Mouse (Mus musculus) kidney, embryonic 14.5 days (tissue): Measurements from ENCODE around the gene Cd69. TPM values are rescaled to one million over a fixed set of nuclear protein-coding genes. Genes with fewer than 3 reads are reported as not detected.

Experiments used
- ATAC-seq: fragments of 200-750 bp; cut with Nextera tagmentation; 2 replicates; pipeline ENCODE4 v1.8.0; 2017; ENCODE audit warnings: moderate number of reproducible peaks, mild to moderate bottlenecking, moderate TSS enrichment, moderate library complexity; ENCODE audit not compliant: low FRiP score, low TSS enrichment
- H3K27ac ChIP-seq: fragments of 300-500 bp; sonication (generic); 2 replicates; pipeline ENCODE4 v1.5.1; 2014; ENCODE audit warnings: low read depth, mild to moderate bottlenecking, low read length, moderate library complexity, mixed read lengths
- H3K27me3 ChIP-seq: fragments of 300-500 bp; sonication (generic); 2 replicates; pipeline ENCODE4 v1.6.1; 2014; ENCODE audit warnings: mild to moderate bottlenecking, low read length; ENCODE audit not compliant: control insufficient read depth, insufficient read depth
- H3K36me3 ChIP-seq: fragments of 300-500 bp; sonication (generic); 2 replicates; pipeline ENCODE4 v1.6.1; 2014; ENCODE audit warnings: low read length, mixed read lengths; ENCODE audit not compliant: control insufficient read depth, insufficient read depth
- H3K4me1 ChIP-seq: fragments of 300-500 bp; sonication (generic); 2 replicates; pipeline ENCODE4 v1.6.1; 2014; ENCODE audit warnings: low read length, mixed read lengths; ENCODE audit not compliant: control insufficient read depth, insufficient read depth
- H3K4me2 ChIP-seq: fragments of 300-500 bp; sonication (generic); replicated peaks from 2 replicates; pipeline ENCODE4 v1.6.1; 2014; ENCODE audit warnings: low read depth, mild to moderate bottlenecking, low read length
- H3K4me3 ChIP-seq: fragments of 300-500 bp; sonication (generic); 2 replicates; pipeline ENCODE4 v1.5.1; 2014; ENCODE audit warnings: mild to moderate bottlenecking, low read length
- H3K9ac ChIP-seq: fragments of 300-500 bp; sonication (generic); 2 replicates; pipeline ENCODE4 v1.6.1; 2014; ENCODE audit warnings: low read depth, mild to moderate bottlenecking, low read length, moderate library complexity
- H3K9me3 ChIP-seq: fragments of 300-500 bp; sonication (generic); 2 replicates; pipeline ENCODE4 v1.6.1; 2016; ENCODE audit warnings: low read length; ENCODE audit not compliant: control insufficient read depth
- WGBS: fragments of 180-500 bp; shearing (Covaris S2); extraction: QIAGEN DNeasy Blood & Tissue Kit; methylation state at CpG from one replicate; pipeline ENCODE4 v1.1.7; 2014; 5-methylcytosine and 5-hydroxymethylcytosine counted together
- polyA plus RNA-seq: library from polyadenylated mRNA; unstranded; fragments of >200 nt; fragmentation: Nextera tagmentation; extraction: Ambion mirVana; gene quantifications from 2 replicates; pipeline ENCODE4 v1.2.1, GENCODE M21; 2014

Cd69 gene
- polyA plus RNA-seq, 1 experiment from 2014 or later: 0.04 TPM

DNA sequence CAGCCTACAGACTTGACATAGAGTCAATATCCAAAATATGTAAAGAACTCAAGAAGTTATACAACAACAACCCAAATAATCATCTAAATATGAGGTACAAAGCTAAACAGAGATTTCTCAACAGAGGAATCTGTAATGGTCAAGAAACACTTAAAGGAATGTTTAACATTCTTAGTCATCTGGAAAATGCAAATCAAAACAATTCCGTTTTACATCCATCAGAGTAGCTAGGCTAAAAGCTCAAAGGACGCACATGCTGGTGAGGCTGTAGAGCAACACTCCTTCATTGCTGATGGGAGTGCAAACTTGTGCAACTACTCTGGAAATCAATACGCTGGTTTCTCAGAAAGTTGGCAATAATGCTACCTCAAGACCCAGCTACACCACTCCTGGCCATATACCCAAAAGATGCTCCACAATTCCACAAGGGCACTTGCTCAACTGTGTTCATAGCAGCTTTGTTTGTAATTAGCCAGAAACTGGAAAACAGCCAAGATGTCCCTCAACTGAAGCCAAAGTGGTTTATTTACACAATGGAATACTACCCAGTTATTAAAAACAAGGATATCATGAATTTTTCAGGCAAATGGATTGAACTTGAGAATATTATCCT, 52.9 kb downstream of the Cd69 start:
- Histone ChIP-seq H3K4me3 (no peak overlapping the region), H3K9me3 (no peaks in the 10 kb centered on the region), H3K4me2 (no peak overlapping the region), H3K4me1 (no peaks in the 10 kb centered on the region), H3K9ac (no peak overlapping the region), H3K36me3 (no peaks in the 10 kb centered on the region), H3K27ac (no peak overlapping the region), H3K27me3 (no peaks in the 10 kb centered on the region)
- no peak for ATAC-seq
- WGBS: 87% methylated on average over 3 of the region's 3 CpGs

DNA sequence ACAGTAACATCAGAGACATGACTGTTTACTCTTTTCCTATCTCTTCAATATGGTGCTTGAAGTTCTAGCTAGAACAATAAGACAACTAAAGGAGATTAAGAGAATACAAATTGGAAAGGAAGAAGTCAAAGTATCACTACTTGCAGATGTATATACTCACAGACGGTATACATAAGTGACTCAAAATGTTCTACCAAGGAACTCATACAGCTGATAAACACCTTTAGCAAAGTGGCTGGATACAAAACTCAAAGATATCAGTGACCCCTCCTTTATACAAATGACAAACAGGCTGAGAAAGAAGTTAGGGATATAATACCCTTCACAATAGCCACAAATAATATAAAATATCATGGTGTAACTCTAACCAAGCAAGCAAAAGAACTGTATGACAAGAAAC, 54.2 kb downstream of the Cd69 start:
- Histone ChIP-seq H3K4me2 (no peak overlapping the region), H3K27ac (no peak overlapping the region), H3K27me3 (no peaks in the 10 kb centered on the region), H3K4me3 (no peak overlapping the region), H3K9ac (no peak overlapping the region), H3K4me1 (no peaks in the 10 kb centered on the region), H3K36me3 (no peaks in the 10 kb centered on the region), H3K9me3 (no peaks in the 10 kb centered on the region)
- WGBS: 86% methylated on average over 1 of the region's 1 CpGs
- ATAC-seq: no peak

DNA sequence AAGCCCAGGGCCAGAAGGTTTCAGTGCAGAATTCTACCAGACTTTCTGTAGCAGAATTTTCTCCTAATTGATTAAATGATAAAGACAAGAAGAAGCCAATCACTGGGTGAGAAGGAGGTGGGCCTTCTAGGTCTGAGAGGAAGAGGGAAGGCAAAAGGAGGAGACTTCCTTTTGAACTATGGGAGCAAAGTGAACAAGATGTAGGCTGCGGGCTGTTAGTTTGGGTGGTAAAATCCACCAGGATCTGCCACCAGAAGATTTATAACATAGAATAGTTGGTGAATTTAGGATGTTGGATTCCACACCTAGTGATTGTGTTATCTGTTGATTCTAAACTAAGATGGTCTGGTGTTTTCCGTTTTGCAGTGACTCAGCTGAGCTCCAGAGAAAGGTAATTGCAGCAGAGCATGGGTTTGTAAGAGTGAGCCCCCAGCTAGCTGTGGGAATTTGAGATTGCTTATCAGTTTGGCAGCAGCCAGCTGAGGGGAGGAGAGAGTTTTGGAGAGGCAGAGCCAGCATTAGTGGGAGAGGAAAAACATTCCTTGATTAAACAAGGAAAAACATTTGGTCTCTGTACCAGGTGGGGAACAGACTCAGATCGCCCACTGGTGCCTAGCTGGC, 55.2 kb downstream of the Cd69 start:
- 69% methylated on average over 3 of the region's 3 CpGs for WGBS
- no peak overlapping the region for H3K9ac ChIP-seq
- H3K9me3 ChIP-seq: no peaks in the 10 kb centered on the region
- ATAC-seq: no peak
- H3K4me3 ChIP-seq: no peak overlapping the region
- no peaks in the 10 kb centered on the region for H3K36me3 ChIP-seq
- H3K4me2 ChIP-seq: no peak overlapping the region
- no peaks in the 10 kb centered on the region for H3K4me1 ChIP-seq
- no peak overlapping the region for H3K27ac ChIP-seq
- H3K27me3 ChIP-seq: no peaks in the 10 kb centered on the region

DNA sequence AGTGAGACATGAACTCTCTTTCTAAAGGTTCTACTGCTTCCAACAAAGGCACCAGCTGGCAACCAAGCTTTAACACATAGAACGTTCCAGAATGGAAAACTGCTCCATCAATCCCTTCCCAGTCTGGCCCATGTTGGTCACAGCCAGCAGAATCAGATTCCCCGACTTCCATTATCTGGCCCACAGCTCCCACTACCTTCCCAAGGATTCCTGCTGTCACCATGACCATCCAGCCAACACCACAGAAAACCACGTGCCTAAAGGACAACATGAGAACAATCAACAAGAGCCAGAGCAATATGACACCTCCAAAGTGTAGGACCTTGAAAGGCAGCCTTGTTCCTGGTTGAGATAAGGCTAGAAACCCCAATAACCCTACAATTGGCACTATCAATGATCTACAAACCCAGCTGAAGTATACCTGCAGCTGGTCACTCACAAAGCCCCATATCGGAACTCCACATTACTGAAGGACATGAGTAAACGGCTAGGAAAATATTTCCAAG, 57.0 kb downstream of the Cd69 start:
- Histone ChIP-seq H3K9me3 (no peaks in the 10 kb centered on the region), H3K27me3 (no peaks in the 10 kb centered on the region), H3K4me2 (no peak overlapping the region), H3K4me1 (no peaks in the 10 kb centered on the region), H3K36me3 (no peaks in the 10 kb centered on the region), H3K27ac (no peak overlapping the region), H3K4me3 (no peak overlapping the region), H3K9ac (no peak overlapping the region)
- ATAC-seq: no peak
- WGBS: 86% methylated on average over 5 of the region's 5 CpGs

Other genes starting within 250 kb of the Cd69 start
- gene Klrb1f, start 229.5 kb downstream of the Cd69 start, polyA plus RNA-seq: 0.28 TPM in 1 of 2 replicates, not detected in the other
- gene Clec2e, start 174.5 kb downstream of the Cd69 start, polyA plus RNA-seq: not detected in 2 replicates
- gene Clec2d, start 94.8 kb downstream of the Cd69 start, polyA plus RNA-seq: 0.31 and 0.58 TPM in 2 replicates
- gene 4922502D21Rik, start 56.4 kb upstream of the Cd69 start, polyA plus RNA-seq: not detected in 2 replicates
- gene Clec12a, start 67.3 kb upstream of the Cd69 start, polyA plus RNA-seq: 0.50 and 0.85 TPM in 2 replicates
- gene Clec12b, start 110.4 kb upstream of the Cd69 start, polyA plus RNA-seq: not detected in 2 replicates
- 2.5 and 4.7 TPM in 2 replicates for gene Clec1b, start 121.9 kb upstream of the Cd69 start, polyA plus RNA-seq
- 0.41 and 0.45 TPM in 2 replicates for gene Clec9a, start 133.4 kb upstream of the Cd69 start, polyA plus RNA-seq
- gene Clec1a, start 176.6 kb upstream of the Cd69 start, polyA plus RNA-seq: 5.8 and 6.2 TPM in 2 replicates
- not detected in 2 replicates for gene Olr1, start 231.7 kb upstream of the Cd69 start, polyA plus RNA-seq
- gene Tmem52b, start 237.1 kb upstream of the Cd69 start, polyA plus RNA-seq: 24.0 and 38.3 TPM in 2 replicates